Mouse (Mus musculus) heart, embryonic 10.5 days (tissue): ENCODE data around the gene Arid5b. TPM values are rescaled to one million over a fixed set of nuclear protein-coding genes. Genes with fewer than 3 reads are reported as not detected.

Experiments used
- DNase-seq: peaks from one replicate; pipeline ENCODE4 v3.0.0-alpha.2; 2017; ENCODE audit warnings: low spot score
- H3K27ac ChIP-seq: fragments of 300-500 bp; sonication (generic); 2 replicates; pipeline ENCODE4 v1.5.1; 2016; ENCODE audit warnings: mild to moderate bottlenecking
- H3K27me3 ChIP-seq: fragments of 300-500 bp; sonication (generic); 2 replicates; pipeline ENCODE4 v1.6.1; 2016; ENCODE audit warnings: mild to moderate bottlenecking; ENCODE audit not compliant: poor library complexity, insufficient read depth, severe bottlenecking
- H3K36me3 ChIP-seq: fragments of 300-500 bp; sonication (generic); 2 replicates; pipeline ENCODE4 v1.6.1; 2016; ENCODE audit warnings: mild to moderate bottlenecking, moderate library complexity
- H3K4me1 ChIP-seq: fragments of 300-500 bp; sonication (generic); 2 replicates; pipeline ENCODE4 v1.6.1; 2016; ENCODE audit warnings: mild to moderate bottlenecking
- H3K4me3 ChIP-seq: fragments of 300-500 bp; sonication (generic); 2 replicates; pipeline ENCODE4 v1.5.1; 2016; ENCODE audit warnings: mild to moderate bottlenecking, moderate library complexity
- H3K9me3 ChIP-seq: fragments of 300-500 bp; sonication (generic); 2 replicates; pipeline ENCODE4 v1.6.1; 2016; ENCODE audit warnings: mild to moderate bottlenecking, moderate library complexity
- WGBS: fragments of 180-500 bp; shearing (Covaris S2); methylation state at CpG from one replicate; pipeline ENCODE4 v1.1.7; 2016; 5-methylcytosine and 5-hydroxymethylcytosine counted together
- polyA plus RNA-seq: library from polyadenylated mRNA; unstranded; fragments of >200 nt; fragmentation: Nextera tagmentation; extraction: Ambion mirVana; gene quantifications from 2 replicates; pipeline ENCODE4 v1.2.1, GENCODE M21; 2016

Arid5b gene
- polyA plus RNA-seq, 1 experiment from 2014 or later, result 18.2 TPM

DNA sequence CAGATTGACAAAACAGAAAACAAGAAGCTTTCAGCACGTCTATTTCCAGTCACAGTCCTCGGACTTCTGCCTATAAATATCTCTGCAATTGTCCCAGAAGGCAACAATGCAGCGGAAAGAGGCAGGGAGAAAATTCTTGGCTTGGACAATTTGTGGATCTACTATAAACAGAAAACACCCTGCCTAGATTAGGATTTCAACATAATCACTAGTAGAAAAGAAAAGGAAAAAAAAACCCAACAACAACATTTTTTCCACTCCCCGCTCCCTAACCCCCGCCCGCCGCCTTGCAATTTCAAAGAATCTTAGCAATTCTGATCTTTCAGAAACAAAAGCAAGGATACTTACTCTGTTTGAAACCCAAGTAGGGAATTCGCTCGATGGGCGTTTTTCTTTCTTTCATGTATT, 150.1 kb downstream of the Arid5b start:
- Histone ChIP-seq H3K36me3 (peaks cover 36% of the 10 kb centered on the region), H3K27me3 (no peaks in the 10 kb centered on the region), H3K9me3 (no peaks in the 10 kb centered on the region), H3K4me1 (peaks cover 49% of the 10 kb centered on the region), H3K4me3 (no peak overlapping the region), H3K27ac (peak overlapping the region; percentile 64)
- 41% methylated on average over 10 of the region's 10 CpGs for WGBS
- DNase-seq, result no peak

DNA sequence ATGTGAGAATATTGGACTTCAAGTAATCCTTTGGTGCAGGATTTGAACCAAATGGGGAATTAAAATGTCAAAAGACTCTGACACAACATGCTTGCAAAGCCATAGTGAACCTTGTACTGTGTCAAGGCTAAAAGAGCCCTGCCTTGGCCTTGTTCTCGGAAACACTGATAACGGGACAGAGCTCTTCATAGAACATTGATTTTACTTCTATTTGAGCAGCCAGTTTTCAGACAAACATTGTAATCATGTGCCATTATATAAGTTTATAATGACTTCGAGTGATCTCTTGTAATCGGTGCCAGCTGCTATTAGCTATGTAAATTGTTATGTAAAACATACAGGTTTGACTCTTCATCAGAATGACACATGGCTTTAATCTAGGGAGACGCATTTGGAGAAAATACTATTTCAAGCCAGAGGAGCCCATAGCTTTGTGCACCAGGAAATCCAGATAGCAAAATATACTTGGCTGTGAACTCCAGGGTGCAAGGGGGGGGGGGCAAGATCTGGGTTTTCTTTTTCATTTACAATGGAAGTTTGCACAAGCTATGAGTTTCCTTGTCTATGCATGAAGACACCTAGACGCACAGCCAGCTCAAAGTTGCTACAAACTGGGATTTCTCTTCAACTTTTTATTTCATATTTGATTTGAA, 150.8 kb downstream of the Arid5b start:
- 55% methylated on average over 6 of the region's 6 CpGs for WGBS
- Histone ChIP-seq H3K27ac (peak overlapping the region; percentile 64), H3K4me1 (peaks cover 47% of the 10 kb centered on the region), H3K27me3 (no peaks in the 10 kb centered on the region), H3K4me3 (no peak overlapping the region), H3K9me3 (no peaks in the 10 kb centered on the region), H3K36me3 (peaks cover 29% of the 10 kb centered on the region)
- DNase-seq, result peak; percentile 16

DNA sequence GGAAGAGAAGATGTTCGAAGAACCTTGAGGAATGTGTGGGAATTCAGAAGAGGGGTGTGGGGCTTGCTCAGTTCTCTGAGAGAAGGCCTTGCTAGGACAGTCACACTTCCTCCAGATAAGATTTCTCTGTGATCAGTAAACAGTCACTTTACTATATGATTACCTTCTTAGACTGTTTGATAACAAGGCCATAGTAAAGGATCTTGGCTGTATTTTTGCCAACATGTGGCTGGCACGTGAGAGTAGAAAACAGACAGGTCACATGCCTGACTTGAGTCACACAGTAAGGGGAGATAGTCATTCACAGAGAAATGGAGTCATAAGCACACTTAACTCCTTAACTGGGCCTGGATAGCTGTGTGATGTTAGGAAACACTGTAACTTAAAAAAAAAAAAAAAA, 151.4 kb downstream of the Arid5b start:
- peak; percentile 25 for DNase-seq
- Histone ChIP-seq H3K36me3 (peaks cover 23% of the 10 kb centered on the region), H3K4me3 (no peak overlapping the region), H3K9me3 (no peaks in the 10 kb centered on the region), H3K27ac (no peak overlapping the region), H3K27me3 (no peaks in the 10 kb centered on the region), H3K4me1 (peaks cover 44% of the 10 kb centered on the region)
- 14% methylated on average over 2 of the region's 2 CpGs for WGBS

DNA sequence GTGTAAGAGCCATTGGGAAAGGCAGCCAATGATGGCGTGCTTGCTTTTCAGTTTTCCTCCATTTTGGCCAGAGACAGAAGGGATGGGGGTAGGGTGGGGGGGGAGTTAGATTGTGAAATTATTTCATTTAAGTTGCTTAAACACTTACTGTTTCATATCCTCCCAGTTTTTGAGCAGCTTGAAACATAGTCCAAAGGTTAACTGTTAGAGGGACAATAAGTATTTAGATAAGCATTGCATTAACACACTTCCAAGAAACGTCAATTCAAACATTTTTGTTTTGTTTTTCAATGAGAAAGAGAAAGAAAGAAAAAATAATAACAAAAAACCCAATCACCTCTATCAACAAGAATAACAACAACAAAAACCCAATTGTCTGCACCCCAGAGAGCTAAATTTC, 152.0 kb downstream of the Arid5b start:
- Histone ChIP-seq H3K27me3 (no peaks in the 10 kb centered on the region), H3K9me3 (no peaks in the 10 kb centered on the region), H3K36me3 (peaks cover 27% of the 10 kb centered on the region), H3K4me3 (no peak overlapping the region), H3K4me1 (peaks cover 44% of the 10 kb centered on the region), H3K27ac (no peak overlapping the region)
- DNase-seq, result peak; percentile 17
- WGBS, result 82% methylated on average over 2 of the region's 2 CpGs

DNA sequence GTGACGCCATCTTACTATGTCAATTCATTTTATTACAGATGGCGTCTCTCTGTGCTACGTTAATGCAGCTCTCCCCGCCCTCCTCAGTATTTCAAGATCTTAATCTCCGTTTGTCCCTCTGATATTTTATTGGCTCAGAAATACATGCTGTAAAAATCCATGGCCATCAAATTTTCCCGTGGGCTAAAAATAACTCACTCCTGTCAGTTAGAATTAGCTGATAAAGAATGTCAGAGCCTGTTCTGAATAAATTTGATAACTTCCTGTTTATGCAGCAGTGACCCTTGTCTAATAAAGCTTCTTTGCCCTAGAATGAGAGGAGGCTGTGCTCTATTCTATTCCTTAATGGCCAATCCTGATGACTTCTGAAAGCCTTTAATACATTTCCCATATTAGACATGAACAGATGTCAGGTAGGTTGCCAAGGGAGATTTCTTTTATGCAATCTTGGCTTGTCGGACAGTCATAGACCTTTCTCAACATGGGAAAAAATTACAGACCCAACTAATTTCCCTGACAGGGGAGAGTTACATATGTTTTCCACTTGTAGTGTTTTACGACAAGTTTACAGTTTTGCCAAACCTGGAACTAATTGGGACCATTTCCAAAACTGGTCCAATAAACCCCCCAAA, 152.5 kb downstream of the Arid5b start:
- Histone ChIP-seq H3K36me3 (peaks cover 29% of the 10 kb centered on the region), H3K27ac (no peak overlapping the region), H3K27me3 (no peaks in the 10 kb centered on the region), H3K9me3 (no peaks in the 10 kb centered on the region), H3K4me1 (peaks cover 44% of the 10 kb centered on the region), H3K4me3 (no peak overlapping the region)
- DNase-seq, result no peak
- WGBS, result 78% methylated on average over 8 of the region's 8 CpGs

DNA sequence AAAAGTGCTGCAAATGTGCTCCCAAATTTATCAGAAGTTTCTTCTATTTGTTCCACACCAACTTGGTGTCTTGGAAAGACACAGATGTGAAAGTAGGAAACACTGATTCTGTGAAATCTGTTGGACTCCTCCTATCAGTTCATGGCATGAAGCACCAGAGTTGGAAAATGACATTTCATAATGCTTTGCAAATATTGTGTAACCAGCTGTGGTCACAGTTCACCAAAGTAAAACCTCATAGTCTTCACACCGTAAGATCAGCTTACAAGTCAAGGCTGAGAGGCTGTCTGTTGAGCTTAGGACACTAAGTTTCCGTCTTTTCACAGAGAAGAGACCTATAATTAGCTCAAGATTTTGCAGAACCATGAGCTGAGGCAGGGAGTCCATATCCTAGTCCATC, 153.6 kb downstream of the Arid5b start:
- no peak for DNase-seq
- Histone ChIP-seq H3K36me3 (peaks cover 30% of the 10 kb centered on the region), H3K4me1 (peaks cover 42% of the 10 kb centered on the region), H3K27ac (no peak overlapping the region), H3K9me3 (no peaks in the 10 kb centered on the region), H3K4me3 (no peak overlapping the region), H3K27me3 (no peaks in the 10 kb centered on the region)
- 53% methylated on average over 2 of the region's 2 CpGs for WGBS

DNA sequence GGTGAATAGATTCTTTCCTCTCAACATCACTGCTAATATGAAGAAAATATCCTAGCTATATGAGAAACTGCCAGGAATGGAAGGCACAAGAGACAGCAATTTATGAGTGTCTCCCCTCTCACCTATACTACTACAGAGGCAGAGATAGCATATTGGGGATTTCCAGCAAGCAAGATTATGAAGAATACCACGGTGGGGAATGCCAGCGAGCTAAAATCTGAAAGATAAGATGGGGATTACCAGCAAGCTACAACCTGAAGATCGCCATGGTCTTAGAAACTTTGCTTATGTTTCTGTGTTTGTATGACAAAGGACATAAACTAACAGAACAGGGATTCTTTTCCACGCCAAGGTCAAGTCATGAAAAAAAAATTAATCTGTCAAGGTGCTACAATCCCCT, 155.1 kb downstream of the Arid5b start:
- Histone ChIP-seq H3K27me3 (no peaks in the 10 kb centered on the region), H3K4me1 (peaks cover 39% of the 10 kb centered on the region), H3K36me3 (peaks cover 30% of the 10 kb centered on the region), H3K27ac (no peak overlapping the region), H3K9me3 (no peaks in the 10 kb centered on the region), H3K4me3 (no peak overlapping the region)
- DNase-seq, result no peak
- 81% methylated on average over 4 of the region's 4 CpGs for WGBS

DNA sequence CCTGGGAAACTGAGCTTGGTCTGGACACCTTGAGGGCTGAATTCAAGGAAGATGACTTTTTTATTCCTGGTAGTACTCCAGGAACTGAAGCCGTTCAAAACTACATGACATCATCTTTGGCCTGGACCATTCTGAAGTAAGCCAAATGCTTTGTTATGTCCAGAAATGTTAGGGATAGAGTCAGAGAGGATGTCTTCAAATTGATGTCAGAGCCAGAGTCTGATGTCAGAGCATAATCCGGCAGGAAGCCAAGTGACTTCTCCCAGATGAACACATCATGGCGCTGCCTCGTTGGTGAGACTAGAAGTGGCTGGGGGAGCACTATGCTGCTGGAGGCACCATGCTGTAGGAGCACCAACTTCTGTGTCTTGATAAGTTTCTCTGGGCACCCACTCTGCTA, 156.6 kb downstream of the Arid5b start:
- H3K27ac ChIP-seq, result no peak overlapping the region
- H3K4me3 ChIP-seq, result no peak overlapping the region
- 87% methylated on average over 4 of the region's 4 CpGs for WGBS
- H3K9me3 ChIP-seq, result no peaks in the 10 kb centered on the region
- DNase-seq, result peak; percentile 53
- H3K36me3 ChIP-seq, result peaks cover 35% of the 10 kb centered on the region
- peaks cover 35% of the 10 kb centered on the region for H3K4me1 ChIP-seq
- H3K27me3 ChIP-seq, result no peaks in the 10 kb centered on the region

DNA sequence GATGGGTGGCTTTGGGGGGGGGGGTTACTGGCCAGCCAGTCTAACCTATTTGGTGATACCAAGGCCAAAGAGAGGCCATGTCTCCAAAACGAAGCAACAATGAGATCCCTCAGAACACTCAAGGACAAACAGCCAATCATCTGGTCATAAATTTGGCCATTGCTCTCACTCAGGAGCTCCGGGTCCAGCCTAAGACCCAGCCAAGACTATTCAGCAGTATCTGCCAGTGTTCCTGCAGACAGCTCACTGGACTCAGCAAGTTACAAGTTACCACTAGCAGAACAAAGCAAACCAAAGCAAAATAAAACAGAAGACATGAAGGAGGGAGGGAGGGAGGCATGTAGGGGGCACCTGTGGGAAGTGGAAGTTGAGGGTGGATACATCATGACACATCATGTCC, 157.3 kb downstream of the Arid5b start:
- H3K9me3 ChIP-seq, result no peaks in the 10 kb centered on the region
- no peak overlapping the region for H3K4me3 ChIP-seq
- H3K4me1 ChIP-seq, result peaks cover 31% of the 10 kb centered on the region
- peaks cover 35% of the 10 kb centered on the region for H3K36me3 ChIP-seq
- 89% methylated on average over 2 of the region's 2 CpGs for WGBS
- peak; percentile 53 for DNase-seq
- H3K27me3 ChIP-seq, result no peaks in the 10 kb centered on the region
- no peak overlapping the region for H3K27ac ChIP-seq

DNA sequence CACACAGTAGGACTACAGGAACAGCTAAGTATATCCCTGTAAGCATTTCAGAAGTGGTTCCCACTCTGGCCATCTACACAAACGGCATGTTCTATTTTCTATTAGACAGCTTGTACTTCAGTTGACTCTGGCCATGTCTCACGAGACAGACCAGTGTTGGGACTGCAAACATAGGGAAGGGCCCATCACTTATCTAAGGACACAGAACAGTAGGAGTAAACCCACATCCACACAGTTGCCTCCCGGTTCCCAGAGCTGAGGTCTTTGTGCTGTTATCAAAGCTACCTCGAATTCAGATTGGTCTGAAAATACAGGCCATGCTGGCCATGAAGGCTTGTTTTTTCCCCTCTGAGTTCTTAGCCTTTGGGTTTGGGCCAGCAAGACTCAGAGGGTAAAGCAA, 158.5 kb downstream of the Arid5b start:
- Histone ChIP-seq H3K27me3 (no peaks in the 10 kb centered on the region), H3K4me3 (no peak overlapping the region), H3K27ac (no peak overlapping the region), H3K9me3 (no peaks in the 10 kb centered on the region), H3K36me3 (peaks cover 35% of the 10 kb centered on the region), H3K4me1 (peaks cover 26% of the 10 kb centered on the region)
- WGBS, result 50% methylated on average over 4 of the region's 4 CpGs
- DNase-seq, result peak; percentile 33

DNA sequence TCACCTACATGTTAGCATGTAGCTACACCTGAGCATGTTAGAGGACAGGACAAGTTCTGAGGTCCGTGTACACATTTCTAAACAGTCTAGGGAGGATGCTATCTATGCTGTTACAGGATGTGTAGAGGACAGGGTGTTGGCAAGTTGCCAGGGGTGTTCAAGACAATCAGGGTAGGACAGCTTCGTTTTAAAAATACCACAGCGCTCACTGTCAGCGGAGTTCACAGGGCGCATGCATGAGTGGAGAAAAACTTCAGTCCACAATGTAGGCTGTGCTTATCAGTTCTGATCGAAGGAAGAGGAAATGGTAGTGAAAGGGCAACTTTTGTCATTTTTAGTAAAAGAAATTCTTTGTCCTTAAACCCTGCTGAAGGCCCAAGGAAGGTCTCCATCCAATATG, 159.3 kb downstream of the Arid5b start:
- no peak overlapping the region for H3K27ac ChIP-seq

DNA sequence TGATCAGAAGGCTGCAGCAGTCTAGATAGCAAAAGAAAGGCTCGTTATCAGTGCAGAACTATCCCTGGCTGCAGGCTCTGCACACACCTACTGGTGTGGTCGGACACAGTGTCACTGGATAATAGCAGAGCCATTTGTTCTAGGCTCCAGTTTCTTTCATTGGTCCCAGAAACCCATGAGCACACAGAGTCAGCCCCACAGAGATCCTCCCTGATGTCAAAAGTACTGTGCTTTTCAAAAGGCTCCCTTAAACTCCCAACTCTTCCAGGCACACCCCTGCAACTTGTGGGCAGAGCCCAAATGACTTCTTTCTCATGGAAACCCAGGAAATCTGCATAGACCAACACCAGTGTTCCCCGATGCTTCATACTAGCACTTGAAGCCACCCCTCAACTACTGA, 163.6 kb downstream of the Arid5b start:
- H3K27me3 ChIP-seq, result no peaks in the 10 kb centered on the region
- WGBS, result 85% methylated on average over 3 of the region's 3 CpGs
- peaks cover 27% of the 10 kb centered on the region for H3K4me1 ChIP-seq
- no peaks in the 10 kb centered on the region for H3K9me3 ChIP-seq
- peaks cover 24% of the 10 kb centered on the region for H3K36me3 ChIP-seq
- no peak overlapping the region for H3K27ac ChIP-seq
- no peak overlapping the region for H3K4me3 ChIP-seq
- DNase-seq, result no peak

More for the DNA sequence above, 159.3 kb downstream of the Arid5b start:
- H3K36me3 ChIP-seq, result peaks cover 34% of the 10 kb centered on the region
- 24% methylated on average over 6 of the region's 6 CpGs for WGBS
- no peak overlapping the region for H3K4me3 ChIP-seq
- H3K9me3 ChIP-seq, result no peaks in the 10 kb centered on the region
- H3K27me3 ChIP-seq, result no peaks in the 10 kb centered on the region
- DNase-seq, result peak; percentile 75
- peaks cover 26% of the 10 kb centered on the region for H3K4me1 ChIP-seq

DNA sequence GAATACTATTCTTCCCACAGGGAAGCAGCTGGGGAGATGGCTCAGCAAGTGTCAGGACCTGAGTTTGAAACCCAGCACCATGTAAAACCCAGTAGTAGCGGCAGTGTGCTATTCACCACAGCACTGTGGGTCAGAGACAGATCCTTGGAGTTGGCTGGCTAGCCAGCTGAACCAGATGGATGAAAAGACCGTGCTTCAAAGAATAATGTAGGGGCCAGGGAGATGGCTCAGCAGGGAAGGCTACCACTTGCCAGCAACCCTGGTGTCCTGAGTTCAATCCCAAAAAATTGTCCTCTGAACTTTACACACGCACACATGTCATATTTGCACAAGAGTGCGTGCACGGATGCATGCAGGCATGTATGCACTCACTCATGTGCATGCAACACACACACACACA, 164.9 kb downstream of the Arid5b start:
- WGBS, result 97% methylated on average over 5 of the region's 5 CpGs
- peaks cover 32% of the 10 kb centered on the region for H3K36me3 ChIP-seq
- no peaks in the 10 kb centered on the region for H3K27me3 ChIP-seq
- no peaks in the 10 kb centered on the region for H3K9me3 ChIP-seq
- no peak for DNase-seq
- H3K4me1 ChIP-seq, result peaks cover 18% of the 10 kb centered on the region
- H3K4me3 ChIP-seq, result no peak overlapping the region
- no peak overlapping the region for H3K27ac ChIP-seq

DNA sequence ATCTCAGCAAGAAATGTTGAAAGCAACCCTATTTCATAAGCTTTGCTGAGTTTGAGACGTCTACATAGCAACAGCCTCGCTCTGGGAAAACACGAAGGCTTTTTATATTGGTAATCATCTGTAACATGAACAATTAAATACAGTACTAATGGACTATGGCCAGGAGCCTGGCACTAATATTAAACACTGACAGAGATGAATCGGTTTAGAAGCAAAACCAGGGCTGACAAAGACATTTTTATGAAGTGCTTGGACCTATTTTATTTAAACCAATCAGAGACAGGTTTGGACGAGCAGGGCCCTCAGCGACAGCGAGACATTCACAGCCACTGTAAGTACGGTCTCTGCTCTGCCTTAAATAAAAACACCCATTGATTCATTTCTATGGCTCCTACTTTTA, 165.6 kb downstream of the Arid5b start:
- 86% methylated on average over 8 of the region's 8 CpGs for WGBS
- H3K27me3 ChIP-seq, result no peaks in the 10 kb centered on the region
- no peak overlapping the region for H3K4me3 ChIP-seq
- H3K9me3 ChIP-seq, result no peaks in the 10 kb centered on the region
- H3K27ac ChIP-seq, result no peak overlapping the region
- peaks cover 33% of the 10 kb centered on the region for H3K36me3 ChIP-seq
- no peak for DNase-seq
- peaks cover 13% of the 10 kb centered on the region for H3K4me1 ChIP-seq
